In the genomic region with DNA sequence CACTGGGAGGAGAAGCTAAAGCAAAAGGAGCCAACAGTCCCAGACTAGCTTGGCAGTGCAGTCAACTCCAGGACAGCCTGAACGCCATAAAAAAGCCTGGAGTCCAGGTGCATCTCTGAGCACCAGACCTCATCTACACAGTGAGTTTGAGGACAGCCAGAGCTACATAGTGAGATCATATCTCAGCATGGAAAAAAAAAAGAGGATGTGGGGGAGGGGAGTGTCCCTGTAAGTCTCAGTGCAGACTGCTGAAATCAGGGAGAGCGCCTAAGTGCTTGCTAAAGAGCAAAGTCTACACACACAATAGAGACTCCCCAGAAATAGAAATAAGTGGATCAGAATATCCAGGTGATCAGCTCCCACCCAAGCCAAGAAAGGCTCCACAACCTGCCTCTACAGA, we compare ENCODE assay signal across 12 mouse cellular contexts. TPM values are rescaled to one million over a fixed set of nuclear protein-coding genes. Genes with fewer than 3 reads are reported as not detected.
DNase-seq lines count a peak whose midpoint lies in the region; ATAC-seq and TF ChIP-seq lines count a peak whose summit lies in the region.
"Had no signal": no experiment of that assay in that cellular context is flagged by ENCODE, and none has a peak within 500 bp of the region (broad histone marks: within the 10 kb centered on the region; RNA-seq: fewer than 3 reads in every experiment).

No protein-coding gene starts in this region.

- H3K4me3 ChIP-seq in heart, embryonic 11.5 days (ENCODE audit: low read depth, low read length), result no peak overlapping the region
- H3K4me3 ChIP-seq in liver, embryonic 16.5 days (ENCODE audit: low read depth, low read length), result no peak overlapping the region
- H3K4me3 ChIP-seq in limb, embryonic 14.5 days (replicated peaks; ENCODE audit: low read length), result no peak overlapping the region

- peak overlapping the region; percentile 2; the same call in 1 of the 2 replicates for H3K4me2 ChIP-seq in heart, embryonic 11.5 days
- no peak overlapping the region for H3K4me2 ChIP-seq in liver, embryonic 16.5 days (ENCODE audit: low read depth, low read length)
- no peak overlapping the region for H3K4me2 ChIP-seq in limb, embryonic 14.5 days (replicated peaks; ENCODE audit: low read depth, low read length, severe bottlenecking)

- H3K4me1 ChIP-seq in heart, embryonic 11.5 days (ENCODE audit: control insufficient read depth, insufficient read depth, low read length), result peaks cover 72% of the 10 kb centered on the region
- peaks cover 37% of the 10 kb centered on the region for H3K4me1 ChIP-seq in liver, embryonic 16.5 days (ENCODE audit: control insufficient read depth, low read depth, low read length)
- peaks cover 40% of the 10 kb centered on the region for H3K4me1 ChIP-seq in limb, embryonic 14.5 days (ENCODE audit: control insufficient read depth, insufficient read depth, low read length)

- 21% methylated on average over 2 of the region's 2 CpGs for WGBS in heart, embryonic 11.5 days (ENCODE audit: insufficient replicate concordance)
- 46% methylated on average over 2 of the region's 2 CpGs for WGBS in liver, embryonic 16.5 days (ENCODE audit: insufficient replicate concordance)
- 48% methylated on average over 2 of the region's 2 CpGs for WGBS in limb, embryonic 14.5 days

- no peaks in the 10 kb centered on the region for H3K27me3 ChIP-seq in heart, embryonic 11.5 days (ENCODE audit: control insufficient read depth, insufficient read depth, low read length)
- no peaks in the 10 kb centered on the region for H3K27me3 ChIP-seq in liver, embryonic 16.5 days (ENCODE audit: control insufficient read depth, insufficient read depth, low read depth, low read length)
- no peaks in the 10 kb centered on the region for H3K27me3 ChIP-seq in limb, embryonic 14.5 days (ENCODE audit: control insufficient read depth, insufficient read depth, low read length)

- no peak overlapping the region for H3K9ac ChIP-seq in heart, embryonic 11.5 days (ENCODE audit: low read depth, low read length)
- no peak overlapping the region for H3K9ac ChIP-seq in liver, embryonic 16.5 days (ENCODE audit: low read depth, low read length)
- H3K9ac ChIP-seq in limb, embryonic 14.5 days (ENCODE audit: low read depth, low read length, severe bottlenecking), result no peak overlapping the region; the same call in 1 of the 2 replicates

- no peaks in the 10 kb centered on the region for H3K9me3 ChIP-seq in heart, embryonic 11.5 days (replicated peaks; ENCODE audit: control insufficient read depth, low read length)
- no peaks in the 10 kb centered on the region for H3K9me3 ChIP-seq in liver, embryonic 16.5 days (replicated peaks; ENCODE audit: control insufficient read depth, low read length)
- H3K9me3 ChIP-seq in limb, embryonic 14.5 days (ENCODE audit: control insufficient read depth, low read length), result no peaks in the 10 kb centered on the region

- DNase-seq in heart, adult 8-10 months (ENCODE audit: low spot score), result no peak
- no peak for DNase-seq in liver
- DNase-seq in limb, embryonic 14.5 days (ENCODE audit: low spot score), result peak; percentile 53
- no peak for DNase-seq in adrenal gland, adult (ENCODE audit: inconsistent age in 2 of 2, low spot score in 1 of 2)
- DNase-seq: adrenal gland, postnatal 25 days; cerebellum, adult 18-20 months; kidney, postnatal 36 days; thymus, adult 18-20 months had no signal

- TF ChIP-seq POLR2A in limb, embryonic 14.5 days (IDR thresholded peaks at IDR 0.05; ENCODE audit: borderline replicate concordance, extremely low read depth, insufficient read depth, insufficient read length), result no peak

- peak overlapping the region; percentile 91 for H3K27ac ChIP-seq in heart, embryonic 11.5 days (ENCODE audit: low read depth, low read length)
- no peak overlapping the region for H3K27ac ChIP-seq in liver, embryonic 16.5 days (ENCODE audit: low read length)
- no peak overlapping the region for H3K27ac ChIP-seq in limb, embryonic 14.5 days (replicated peaks; ENCODE audit: low read depth, low read length)

- no peak for ATAC-seq in heart, embryonic 11.5 days (replicated peaks; ENCODE audit: insufficient number of reproducible peaks, low FRiP score, low TSS enrichment)
- ATAC-seq in liver, embryonic 16.5 days (ENCODE audit: low read depth), result peak; percentile 9; the same call in 1 of the 2 replicates
- ATAC-seq in common myeloid progenitor, adult 5-6 weeks (replicated peaks; ENCODE audit: low read depth, poor library complexity, severe bottlenecking), result peak; percentile 43; the same call in 1 of the 2 replicates
- 0 out of 2 replicates have a peak, but pooled peaks have one; percentile 20 for ATAC-seq in limb, embryonic 14.5 days (ENCODE audit: low FRiP score, low read depth)
- ATAC-seq in monocyte, adult 5-6 weeks (replicated peaks; ENCODE audit: insufficient number of reproducible peaks, low FRiP score, low TSS enrichment, poor library complexity, severe bottlenecking), result no peak

- H3K36me3 ChIP-seq in heart, embryonic 11.5 days (ENCODE audit: control insufficient read depth, insufficient read depth, low read length), result no peaks in the 10 kb centered on the region
- H3K36me3 ChIP-seq in liver, embryonic 16.5 days (ENCODE audit: control insufficient read depth, insufficient read depth), result no peaks in the 10 kb centered on the region
- peaks cover 12% of the 10 kb centered on the region for H3K36me3 ChIP-seq in limb, embryonic 14.5 days (ENCODE audit: control insufficient read depth, insufficient read depth, low read length)

RNA-seq across cellular contexts. Expression of a gene that starts 37.1 kb away (rescaled TPM):
- polyA plus RNA-seq in heart, embryonic 11.5 days (2014; fragmentation: Nextera tagmentation; extraction: Ambion mirVana), result 16.8 and 23.9 TPM in 2 replicates
- 10 to 100 TPM in 2 of 4 experiments, 1 to 10 TPM in 2; 8.2 to 15.7 (median 11.9) TPM for total RNA-seq in heart, adult 8-10 months (2022)
- 1.8 and 2.4 TPM in 2 replicates for polyA plus RNA-seq in liver, embryonic 16.5 days (2015; fragmentation: Nextera tagmentation; extraction: Ambion mirVana)
- total RNA-seq in common myeloid progenitor, adult 5-6 weeks (2017), result 2.4 and 5.3 TPM in 2 replicates
- polyA plus RNA-seq in limb, embryonic 14.5 days (2012; rRNA removed), result 9.2 TPM in 2 replicates
- polyA plus RNA-seq in limb, embryonic 14.5 days (2014; fragmentation: Nextera tagmentation; extraction: Ambion mirVana), result 6.8 and 8.4 TPM in 2 replicates
- total RNA-seq in monocyte, adult 5-6 weeks (2017), result 4.2 to 10.7 TPM (median 6.5 TPM) in 3 replicates

Comparison
In these comparisons a context has a peak if more than half of its experiments do, and no peak if none do; other contexts are left out.
1. ATAC-seq: peak in liver, embryonic 16.5 days (single experiment), common myeloid progenitor, adult 5-6 weeks (single experiment) and limb, embryonic 14.5 days (single experiment); none in heart, embryonic 11.5 days (single experiment) and monocyte, adult 5-6 weeks (single experiment).